Mouse (Mus musculus): ENCODE measurements at regions not wholly inside any gene's neighbourhood (a gene's known extent, or its start where the extent isn't known, plus 50 kb on each side); places are given as distances from the start of the nearest gene placed in this dataset.

GRCm38 (mm10) chr1:144452141-144452540, 115.3 kb downstream of the Rgs21 start:
- WGBS: 57% methylated on average over 1 of the region's 1 CpGs
- Histone ChIP-seq H3K36me3 (ENCODE audit: control insufficient read depth, insufficient read depth, low read length) (no peaks in the 10 kb centered on the region), H3K9me3 (ENCODE audit: control insufficient read depth, low read length) (no peaks in the 10 kb centered on the region), H3K4me2 (ENCODE audit: low read depth, low read length) (no peak overlapping the region), H3K9ac (ENCODE audit: low read depth, low read length) (no peak overlapping the region), H3K4me1 (ENCODE audit: control insufficient read depth, insufficient read depth, low read length) (no peaks in the 10 kb centered on the region), H3K27me3 (replicated peaks; ENCODE audit: control insufficient read depth, insufficient read depth, low read length) (no peaks in the 10 kb centered on the region), H3K27ac (replicated peaks; ENCODE audit: low read depth, low read length) (no peak overlapping the region; the same call in 1 of the 2 replicates), H3K4me3 (ENCODE audit: low read depth, low read length) (no peak overlapping the region)
- peak; percentile 83 for DNase-seq (ENCODE audit: low spot score)
- ATAC-seq (ENCODE audit: low read depth): peak; percentile 44; the same call in 1 of the 2 replicates

- H3K4me3 ChIP-seq (ENCODE audit: low read depth, low read length): no peak overlapping the region
- 47% methylated on average over 1 of the region's 1 CpGs for WGBS
- no peaks in the 10 kb centered on the region for H3K27me3 ChIP-seq (replicated peaks; ENCODE audit: control insufficient read depth, insufficient read depth, low read length)
- no peak for DNase-seq (ENCODE audit: low spot score)
- no peaks in the 10 kb centered on the region for H3K4me1 ChIP-seq (ENCODE audit: control insufficient read depth, insufficient read depth, low read length)
- ATAC-seq (ENCODE audit: low read depth): 0 out of 2 replicates have a peak, but pooled peaks have one; percentile 6
- no peaks in the 10 kb centered on the region for H3K36me3 ChIP-seq (ENCODE audit: control insufficient read depth, insufficient read depth, low read length)
- H3K4me2 ChIP-seq (ENCODE audit: low read depth, low read length): no peak overlapping the region
- H3K9ac ChIP-seq (ENCODE audit: low read depth, low read length): no peak overlapping the region
- H3K9me3 ChIP-seq (ENCODE audit: control insufficient read depth, low read length): no peaks in the 10 kb centered on the region
- H3K27ac ChIP-seq (replicated peaks; ENCODE audit: low read depth, low read length): no peak overlapping the region
Measured at GRCm38 (mm10) chr1:144451731-144452130, 115.7 kb downstream of the Rgs21 start.

DNA sequence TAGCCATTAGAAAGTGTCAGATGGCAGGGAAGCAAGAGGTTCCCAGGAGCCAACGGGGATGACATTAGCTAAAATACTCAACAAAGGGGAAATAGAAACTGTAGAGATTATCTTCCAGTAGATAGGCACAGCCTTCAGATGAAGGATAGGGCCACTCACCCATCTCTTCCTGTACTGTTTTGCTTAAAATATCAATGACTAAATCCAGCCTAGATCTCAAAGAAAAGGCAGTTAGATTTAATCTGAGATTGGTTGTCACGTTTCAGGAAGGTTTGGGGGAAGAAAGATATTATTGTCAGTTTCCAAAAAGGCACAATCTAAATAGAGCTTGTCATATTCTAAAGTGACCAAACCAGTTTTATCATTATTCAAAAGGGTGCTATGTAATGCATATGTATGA, 130.8 kb downstream of the Rgs21 start:
- Histone ChIP-seq H3K9me3 (ENCODE audit: control insufficient read depth, low read length) (no peaks in the 10 kb centered on the region), H3K27ac (replicated peaks; ENCODE audit: low read depth, low read length) (no peak overlapping the region), H3K4me1 (ENCODE audit: control insufficient read depth, insufficient read depth, low read length) (no peaks in the 10 kb centered on the region), H3K9ac (ENCODE audit: low read depth, low read length) (no peak overlapping the region), H3K4me3 (ENCODE audit: low read depth, low read length) (no peak overlapping the region), H3K4me2 (ENCODE audit: low read depth, low read length) (no peak overlapping the region), H3K36me3 (ENCODE audit: control insufficient read depth, insufficient read depth, low read length) (no peaks in the 10 kb centered on the region), H3K27me3 (replicated peaks; ENCODE audit: control insufficient read depth, insufficient read depth, low read length) (no peaks in the 10 kb centered on the region)
- ATAC-seq (ENCODE audit: low read depth): no peak
- no peak for DNase-seq (ENCODE audit: low spot score)
- 76% methylated on average over 2 of the region's 2 CpGs for WGBS

GRCm38 (mm10) chr1:144432816-144433215, 134.7 kb downstream of the Rgs21 start:
- DNase-seq (ENCODE audit: low spot score) (no peak), ATAC-seq (ENCODE audit: low read depth) (no peak)
- Histone ChIP-seq H3K4me2 (ENCODE audit: low read depth, low read length) (no peak overlapping the region), H3K4me3 (ENCODE audit: low read depth, low read length) (no peak overlapping the region), H3K27ac (replicated peaks; ENCODE audit: low read depth, low read length) (no peak overlapping the region), H3K9me3 (ENCODE audit: control insufficient read depth, low read length) (no peaks in the 10 kb centered on the region), H3K36me3 (ENCODE audit: control insufficient read depth, insufficient read depth, low read length) (no peaks in the 10 kb centered on the region), H3K9ac (ENCODE audit: low read depth, low read length) (no peak overlapping the region), H3K4me1 (ENCODE audit: control insufficient read depth, insufficient read depth, low read length) (no peaks in the 10 kb centered on the region), H3K27me3 (replicated peaks; ENCODE audit: control insufficient read depth, insufficient read depth, low read length) (no peaks in the 10 kb centered on the region)
- WGBS: 86% methylated on average over 2 of the region's 2 CpGs

DNA sequence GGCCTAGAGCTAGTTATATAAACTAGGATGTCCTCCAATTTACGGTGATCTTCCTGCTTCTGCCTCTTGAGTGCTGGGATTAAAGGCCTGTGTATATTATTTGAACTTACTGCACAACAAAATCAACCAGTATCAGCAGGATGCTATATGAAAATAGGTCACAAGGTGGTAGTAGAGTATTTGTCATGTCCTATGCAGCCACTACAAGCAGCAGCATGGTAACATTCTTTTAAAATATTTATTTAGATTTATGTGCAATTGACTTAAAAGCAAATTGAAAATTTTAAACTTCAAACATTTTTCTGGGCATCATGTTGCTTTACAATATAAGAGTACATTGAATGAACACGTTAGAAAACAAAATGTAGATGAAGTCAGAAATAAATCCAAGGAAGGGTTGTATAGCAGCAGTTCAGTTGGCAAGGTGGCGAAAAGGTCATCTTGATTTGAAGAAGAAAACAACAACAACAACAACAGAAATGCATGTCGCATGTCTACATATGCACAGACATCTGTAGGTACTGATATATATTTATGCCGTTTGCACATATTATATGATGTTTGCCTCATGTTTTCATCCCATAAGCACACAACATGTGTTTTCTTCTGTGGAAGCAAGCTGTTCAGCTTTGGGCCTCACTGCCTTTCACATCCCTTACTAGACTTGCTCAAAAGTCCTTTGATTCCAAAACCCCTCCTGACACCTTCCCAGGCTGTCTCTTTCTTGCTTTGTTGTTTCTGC, 135.8 kb downstream of the Rgs21 start:
- no peak overlapping the region for H3K4me3 ChIP-seq (ENCODE audit: low read depth, low read length)
- no peak overlapping the region for H3K9ac ChIP-seq (ENCODE audit: low read depth, low read length)
- no peak overlapping the region for H3K4me2 ChIP-seq (ENCODE audit: low read depth, low read length)
- ATAC-seq (ENCODE audit: low read depth) (0 out of 2 replicates have a peak, but pooled peaks have one; percentile 33), DNase-seq (ENCODE audit: low spot score) (peak; percentile 41)
- H3K36me3 ChIP-seq (ENCODE audit: control insufficient read depth, insufficient read depth, low read length): no peaks in the 10 kb centered on the region
- H3K27me3 ChIP-seq (replicated peaks; ENCODE audit: control insufficient read depth, insufficient read depth, low read length): no peaks in the 10 kb centered on the region
- 81% methylated on average over 5 of the region's 5 CpGs for WGBS
- H3K4me1 ChIP-seq (ENCODE audit: control insufficient read depth, insufficient read depth, low read length): no peaks in the 10 kb centered on the region
- no peak overlapping the region for H3K27ac ChIP-seq (replicated peaks; ENCODE audit: low read depth, low read length)
- H3K9me3 ChIP-seq (ENCODE audit: control insufficient read depth, low read length): no peaks in the 10 kb centered on the region

- Histone ChIP-seq H3K9me3 (ENCODE audit: control insufficient read depth, low read length) (no peaks in the 10 kb centered on the region), H3K4me1 (ENCODE audit: control insufficient read depth, insufficient read depth, low read length) (no peaks in the 10 kb centered on the region), H3K4me3 (ENCODE audit: low read depth, low read length) (no peak overlapping the region), H3K4me2 (ENCODE audit: low read depth, low read length) (no peak overlapping the region), H3K27ac (replicated peaks; ENCODE audit: low read depth, low read length) (no peak overlapping the region), H3K9ac (ENCODE audit: low read depth, low read length) (no peak overlapping the region), H3K36me3 (ENCODE audit: control insufficient read depth, insufficient read depth, low read length) (no peaks in the 10 kb centered on the region), H3K27me3 (replicated peaks; ENCODE audit: control insufficient read depth, insufficient read depth, low read length) (no peaks in the 10 kb centered on the region)
- no peak for ATAC-seq (ENCODE audit: low read depth)
- no peak for DNase-seq (ENCODE audit: low spot score)
- WGBS: 77% methylated on average over 2 of the region's 2 CpGs
Measured at GRCm38 (mm10) chr1:144421374-144421773, 146.1 kb downstream of the Rgs21 start.

GRCm38 (mm10) chr1:144406387-144407383, 157.6 kb upstream of the Rgs1 start:
- H3K4me2 ChIP-seq (ENCODE audit: low read depth, low read length): no peak overlapping the region
- H3K4me3 ChIP-seq (ENCODE audit: low read depth, low read length): no peak overlapping the region
- H3K9ac ChIP-seq (ENCODE audit: low read depth, low read length): no peak overlapping the region
- H3K27ac ChIP-seq (replicated peaks; ENCODE audit: low read depth, low read length): no peak overlapping the region
- no peaks in the 10 kb centered on the region for H3K9me3 ChIP-seq (ENCODE audit: control insufficient read depth, low read length)
- ATAC-seq (ENCODE audit: low read depth) (peak; percentile 79; the same call in 1 of the 2 replicates), DNase-seq (ENCODE audit: low spot score) (peak; percentile 84)
- no peaks in the 10 kb centered on the region for H3K36me3 ChIP-seq (ENCODE audit: control insufficient read depth, insufficient read depth, low read length)
- no peaks in the 10 kb centered on the region for H3K27me3 ChIP-seq (replicated peaks; ENCODE audit: control insufficient read depth, insufficient read depth, low read length)
- H3K4me1 ChIP-seq (ENCODE audit: control insufficient read depth, insufficient read depth, low read length): no peaks in the 10 kb centered on the region
- 33% methylated on average over 15 of the region's 15 CpGs for WGBS

DNA sequence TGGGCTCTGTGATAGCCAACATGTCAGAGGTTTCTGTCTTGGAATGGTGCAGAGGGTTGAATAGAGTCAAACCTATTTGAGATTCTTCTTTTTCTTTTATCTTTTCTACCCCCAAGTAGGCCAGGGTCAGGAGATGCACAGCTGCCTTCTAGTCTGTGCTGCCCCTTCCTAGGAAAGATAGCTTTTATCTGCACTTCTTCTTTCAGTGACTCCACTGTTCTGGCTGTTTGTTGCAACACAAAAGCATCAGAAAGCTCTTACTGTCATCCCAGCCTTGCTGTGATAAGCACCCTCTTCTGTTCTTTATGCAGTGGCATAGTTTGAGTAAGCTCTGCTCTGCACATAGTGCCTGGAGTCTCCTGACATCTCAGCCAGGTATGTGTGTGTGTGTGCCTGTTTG, 156.7 kb upstream of the Rgs1 start:
- H3K4me1 ChIP-seq (ENCODE audit: control insufficient read depth, insufficient read depth, low read length): no peaks in the 10 kb centered on the region
- DNase-seq (ENCODE audit: low spot score): no peak
- H3K4me3 ChIP-seq (ENCODE audit: low read depth, low read length): no peak overlapping the region
- no peak overlapping the region for H3K27ac ChIP-seq (replicated peaks; ENCODE audit: low read depth, low read length)
- H3K36me3 ChIP-seq (ENCODE audit: control insufficient read depth, insufficient read depth, low read length): no peaks in the 10 kb centered on the region
- H3K9ac ChIP-seq (ENCODE audit: low read depth, low read length): no peak overlapping the region
- ATAC-seq (ENCODE audit: low read depth): no peak
- H3K9me3 ChIP-seq (ENCODE audit: control insufficient read depth, low read length): no peaks in the 10 kb centered on the region
- no peaks in the 10 kb centered on the region for H3K27me3 ChIP-seq (replicated peaks; ENCODE audit: control insufficient read depth, insufficient read depth, low read length)
- no peak overlapping the region for H3K4me2 ChIP-seq (ENCODE audit: low read depth, low read length)
